Mouse (Mus musculus) heart, embryonic 10.5 days (tissue): ENCODE data around the gene Cbx2. TPM values are rescaled to one million over a fixed set of nuclear protein-coding genes. Genes with fewer than 3 reads are reported as not detected.

ENCODE experiments used
- DNase-seq: peaks from one replicate; pipeline ENCODE4 v3.0.0-alpha.2; 2017; ENCODE audit warnings: low spot score
- H3K27ac ChIP-seq: fragments of 300-500 bp; sonication (generic); 2 replicates; pipeline ENCODE4 v1.5.1; 2016; ENCODE audit warnings: mild to moderate bottlenecking
- H3K27me3 ChIP-seq: fragments of 300-500 bp; sonication (generic); 2 replicates; pipeline ENCODE4 v1.6.1; 2016; ENCODE audit warnings: mild to moderate bottlenecking; ENCODE audit not compliant: poor library complexity, insufficient read depth, severe bottlenecking
- H3K36me3 ChIP-seq: fragments of 300-500 bp; sonication (generic); 2 replicates; pipeline ENCODE4 v1.6.1; 2016; ENCODE audit warnings: mild to moderate bottlenecking, moderate library complexity
- H3K4me1 ChIP-seq: fragments of 300-500 bp; sonication (generic); 2 replicates; pipeline ENCODE4 v1.6.1; 2016; ENCODE audit warnings: mild to moderate bottlenecking
- H3K4me3 ChIP-seq: fragments of 300-500 bp; sonication (generic); 2 replicates; pipeline ENCODE4 v1.5.1; 2016; ENCODE audit warnings: mild to moderate bottlenecking, moderate library complexity
- H3K9me3 ChIP-seq: fragments of 300-500 bp; sonication (generic); 2 replicates; pipeline ENCODE4 v1.6.1; 2016; ENCODE audit warnings: mild to moderate bottlenecking, moderate library complexity
- WGBS: fragments of 180-500 bp; shearing (Covaris S2); methylation state at CpG from one replicate; pipeline ENCODE4 v1.1.7; 2016; 5-methylcytosine and 5-hydroxymethylcytosine counted together
- polyA plus RNA-seq: library from polyadenylated mRNA; unstranded; fragments of >200 nt; fragmentation: Nextera tagmentation; extraction: Ambion mirVana; gene quantifications from 2 replicates; pipeline ENCODE4 v1.2.1, GENCODE M21; 2016

Gene Cbx2
- polyA plus RNA-seq, 1 experiment from 2014 or later = 56.0 TPM

- H3K9me3 ChIP-seq = no peaks in the 10 kb centered on the region
- peaks cover 99% of the 10 kb centered on the region for H3K27me3 ChIP-seq
- no peak for DNase-seq
- H3K4me3 ChIP-seq = peak overlapping the region; percentile 52
- peaks cover 57% of the 10 kb centered on the region for H3K4me1 ChIP-seq
- no peaks in the 10 kb centered on the region for H3K36me3 ChIP-seq
- H3K27ac ChIP-seq = no peak overlapping the region
- WGBS = under 1% methylated on average over 13 of the region's 13 CpGs
Measured at GRCm38 (mm10) chr11:119048133-119048510, 25.4 kb downstream of the Cbx2 start.

DNA sequence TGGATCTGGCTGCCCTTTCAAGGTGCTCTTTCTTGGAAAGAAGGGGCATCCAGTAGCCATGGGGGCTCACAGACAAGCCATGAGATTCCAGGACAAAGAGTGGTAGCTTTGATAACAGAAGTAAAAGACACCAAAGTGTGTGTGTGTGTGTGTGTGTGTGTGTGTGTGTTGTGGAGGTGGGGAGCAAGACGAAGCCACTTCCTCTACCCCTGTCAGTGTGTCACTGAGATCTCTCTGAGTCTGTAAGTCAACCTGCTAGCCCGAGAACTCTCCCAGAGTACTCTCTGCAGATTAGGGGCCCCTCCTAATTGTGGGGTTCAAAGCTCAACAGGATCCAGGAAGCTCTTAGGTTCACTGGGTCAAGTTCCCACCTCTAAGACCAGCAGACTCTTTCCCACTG is 27.6 kb downstream of the Cbx2 start:
- peaks cover 66% of the 10 kb centered on the region for H3K4me1 ChIP-seq
- H3K36me3 ChIP-seq = no peaks in the 10 kb centered on the region
- no peak overlapping the region for H3K27ac ChIP-seq
- DNase-seq = no peak
- no peak overlapping the region for H3K4me3 ChIP-seq
- H3K9me3 ChIP-seq = no peaks in the 10 kb centered on the region
- H3K27me3 ChIP-seq = peaks cover 99% of the 10 kb centered on the region
- WGBS = 0% methylated on average over 2 of the region's 2 CpGs

DNA sequence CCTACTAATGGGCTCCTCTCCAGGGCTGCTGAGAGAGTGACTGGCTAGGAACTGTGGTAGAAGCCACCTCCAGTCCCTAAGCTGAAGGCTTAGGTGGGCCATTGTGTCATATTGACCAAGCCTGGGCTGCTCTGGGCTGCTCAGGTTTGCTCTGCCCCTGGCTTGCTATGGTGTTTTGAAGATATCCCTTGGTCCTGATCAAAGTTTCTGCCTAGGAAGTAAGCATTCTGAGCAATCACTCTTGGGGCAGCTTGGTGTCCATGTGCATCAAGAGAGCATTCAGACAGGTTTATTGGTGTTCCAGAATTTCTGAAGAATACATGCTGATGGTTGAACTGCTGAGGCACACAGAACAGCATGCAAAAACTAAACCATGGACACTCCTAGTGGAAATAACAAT is 28.7 kb downstream of the Cbx2 start:
- H3K36me3 ChIP-seq = no peaks in the 10 kb centered on the region
- H3K27ac ChIP-seq = no peak overlapping the region; the same call in 1 of the 2 replicates
- no peaks in the 10 kb centered on the region for H3K9me3 ChIP-seq
- peak; percentile 72 for DNase-seq
- H3K27me3 ChIP-seq = peaks cover 95% of the 10 kb centered on the region
- H3K4me3 ChIP-seq = no peak overlapping the region
- H3K4me1 ChIP-seq = peaks cover 68% of the 10 kb centered on the region

DNA sequence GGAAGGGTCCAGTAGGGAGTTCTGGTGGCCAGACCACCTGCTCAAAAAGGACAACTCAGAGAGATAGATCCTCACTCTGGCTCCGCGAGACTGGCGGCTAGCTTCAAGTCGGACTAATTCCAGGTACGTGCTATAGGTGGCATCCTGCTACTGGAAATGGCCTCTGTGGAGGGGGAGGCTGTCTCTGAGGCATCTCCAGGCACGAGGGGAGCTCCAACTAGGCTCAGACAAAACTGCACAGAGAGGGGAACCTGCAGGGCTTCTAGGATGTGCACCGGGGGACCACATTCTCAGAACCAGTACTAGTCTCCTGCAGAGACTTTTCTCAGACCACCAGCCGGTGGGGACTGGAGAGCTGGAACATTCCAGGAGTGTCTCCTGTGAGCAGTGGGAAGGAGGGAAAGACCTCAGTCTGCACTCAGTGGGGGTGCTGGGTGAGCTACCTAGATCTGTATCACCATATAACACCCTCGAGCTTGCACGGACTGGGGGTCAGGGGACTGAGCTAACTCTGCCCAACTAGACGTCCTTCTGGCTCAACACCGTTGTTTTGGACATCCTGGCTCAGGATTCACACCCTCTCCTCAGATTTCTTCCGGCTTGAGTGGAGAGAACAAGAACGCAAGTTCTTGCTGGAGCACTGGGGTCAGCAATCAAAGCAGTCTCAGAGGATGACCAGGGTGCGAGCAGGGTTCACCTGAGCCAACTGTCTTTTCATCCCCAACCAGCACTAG is 29.3 kb downstream of the Cbx2 start:
- peaks cover 68% of the 10 kb centered on the region for H3K4me1 ChIP-seq
- H3K36me3 ChIP-seq = no peaks in the 10 kb centered on the region
- DNase-seq = peak; percentile 87
- H3K27me3 ChIP-seq = peaks cover 91% of the 10 kb centered on the region
- peak overlapping the region; percentile 74 for H3K4me3 ChIP-seq
- H3K27ac ChIP-seq = peak overlapping the region; percentile 94
- 5% methylated on average over 15 of the region's 15 CpGs for WGBS
- H3K9me3 ChIP-seq = no peaks in the 10 kb centered on the region

GRCm38 (mm10) chr11:119052661-119053256 is 30.0 kb downstream of the Cbx2 start:
- H3K27ac ChIP-seq = peak overlapping the region; percentile 94
- peaks cover 68% of the 10 kb centered on the region for H3K4me1 ChIP-seq
- peak overlapping the region; percentile 74 for H3K4me3 ChIP-seq
- no peaks in the 10 kb centered on the region for H3K9me3 ChIP-seq
- 2% methylated on average over 13 of the region's 13 CpGs for WGBS
- peak; percentile 94 for DNase-seq
- no peaks in the 10 kb centered on the region for H3K36me3 ChIP-seq
- H3K27me3 ChIP-seq = peaks cover 91% of the 10 kb centered on the region

DNA sequence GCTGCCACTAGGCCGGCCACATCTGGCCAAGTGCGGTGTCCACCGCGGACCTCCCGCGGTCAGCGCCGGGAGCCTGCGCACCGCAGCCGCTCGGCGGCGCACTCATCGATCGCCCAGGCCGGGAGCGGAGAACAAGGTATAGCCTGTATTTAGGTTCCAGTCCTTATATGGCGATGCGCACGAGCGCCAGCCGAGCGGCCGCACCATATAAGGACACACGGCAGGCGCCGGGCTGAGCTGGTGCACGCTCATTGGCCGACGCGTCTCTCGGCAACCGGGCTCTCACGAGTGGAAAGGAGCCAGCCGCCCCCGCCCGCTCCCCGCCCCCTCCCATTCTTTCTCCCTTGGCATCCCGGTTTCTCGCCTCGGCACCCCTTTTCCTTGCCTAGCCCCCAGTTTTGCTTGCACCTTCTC is 30.5 kb downstream of the Cbx2 start:
- Histone ChIP-seq H3K27ac (peak overlapping the region; percentile 94), H3K27me3 (peaks cover 91% of the 10 kb centered on the region), H3K4me3 (peak overlapping the region; percentile 74), H3K9me3 (no peaks in the 10 kb centered on the region), H3K4me1 (peaks cover 68% of the 10 kb centered on the region), H3K36me3 (no peaks in the 10 kb centered on the region)
- DNase-seq = peak; percentile 97
- WGBS = 1% methylated on average over 42 of the region's 42 CpGs

GRCm38 (mm10) chr11:119053738-119054350 is 31.1 kb downstream of the Cbx2 start:
- H3K36me3 ChIP-seq = no peaks in the 10 kb centered on the region
- peak overlapping the region; percentile 94 for H3K27ac ChIP-seq
- peak overlapping the region; percentile 74 for H3K4me3 ChIP-seq
- H3K4me1 ChIP-seq = peaks cover 70% of the 10 kb centered on the region
- peaks cover 91% of the 10 kb centered on the region for H3K27me3 ChIP-seq
- WGBS = 2% methylated on average over 32 of the region's 35 CpGs
- DNase-seq = no peak
- H3K9me3 ChIP-seq = no peaks in the 10 kb centered on the region

DNA sequence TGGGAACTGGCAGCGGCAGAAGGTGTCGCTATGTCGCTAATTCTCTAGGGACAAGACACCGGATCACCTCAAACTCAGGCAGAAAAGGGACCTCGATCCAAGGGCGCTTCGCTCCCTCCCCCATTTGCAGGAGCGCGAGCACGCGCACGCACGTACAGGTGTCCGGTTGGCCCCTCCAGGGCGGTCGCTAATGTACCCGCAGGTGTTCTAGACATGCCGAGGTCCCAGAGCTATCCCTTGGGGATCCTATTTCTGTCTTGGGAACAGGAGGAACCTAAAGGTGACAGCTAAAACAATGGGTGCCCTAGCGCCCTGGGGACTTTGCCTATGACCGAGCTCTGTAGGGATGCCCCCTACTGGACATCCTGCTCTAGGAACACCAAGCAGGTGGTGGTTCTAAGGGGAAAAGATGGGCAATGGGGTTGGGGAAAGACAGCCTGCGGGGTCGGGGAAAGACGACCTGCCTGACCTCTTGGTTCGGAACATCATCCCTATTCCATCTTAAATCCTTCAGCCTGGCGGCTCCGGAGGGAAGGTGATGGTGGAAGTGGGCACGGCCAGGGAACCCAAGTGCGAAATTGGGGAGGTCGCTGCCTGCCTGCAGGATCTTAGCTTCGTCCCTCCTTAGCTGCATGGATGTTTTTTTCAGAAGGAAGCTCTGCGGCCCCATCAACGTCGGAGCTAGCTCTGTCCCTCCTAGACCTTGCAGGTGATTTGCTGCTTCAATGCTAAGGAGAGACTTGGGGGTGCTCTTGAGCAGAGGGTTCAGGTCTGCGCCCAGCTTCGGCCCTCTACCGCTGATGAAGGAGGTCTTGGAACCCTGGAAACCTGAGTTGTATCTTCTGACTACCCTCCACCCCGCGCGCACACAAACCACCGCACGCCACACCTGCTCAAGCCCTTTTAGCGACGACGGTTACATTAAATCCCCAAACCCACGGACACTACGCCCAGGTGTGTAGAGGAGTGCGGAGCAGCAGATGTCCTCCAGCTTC is 31.9 kb downstream of the Cbx2 start:
- Histone ChIP-seq H3K36me3 (no peaks in the 10 kb centered on the region), H3K9me3 (no peaks in the 10 kb centered on the region), H3K27me3 (peaks cover 91% of the 10 kb centered on the region), H3K4me3 (peak overlapping the region; percentile 74), H3K4me1 (peaks cover 76% of the 10 kb centered on the region), H3K27ac (peak overlapping the region; percentile 94)
- 3% methylated on average over 47 of the region's 47 CpGs for WGBS
- no peak for DNase-seq

GRCm38 (mm10) chr11:119055571-119056131 is 32.9 kb downstream of the Cbx2 start:
- DNase-seq = no peak
- Histone ChIP-seq H3K36me3 (no peaks in the 10 kb centered on the region), H3K4me1 (peaks cover 76% of the 10 kb centered on the region), H3K4me3 (peak overlapping the region; percentile 74), H3K27me3 (peaks cover 91% of the 10 kb centered on the region), H3K27ac (peak overlapping the region; percentile 94), H3K9me3 (no peaks in the 10 kb centered on the region)
- WGBS = 2% methylated on average over 32 of the region's 32 CpGs

- H3K9me3 ChIP-seq = no peaks in the 10 kb centered on the region
- peaks cover 91% of the 10 kb centered on the region for H3K27me3 ChIP-seq
- peak; percentile 76 for DNase-seq
- H3K4me1 ChIP-seq = peaks cover 76% of the 10 kb centered on the region
- H3K27ac ChIP-seq = peak overlapping the region; percentile 99
- no peaks in the 10 kb centered on the region for H3K36me3 ChIP-seq
- WGBS = under 1% methylated on average over 65 of the region's 65 CpGs
- H3K4me3 ChIP-seq = peak overlapping the region; percentile 74
Measured at GRCm38 (mm10) chr11:119056301-119057211, 33.8 kb downstream of the Cbx2 start.

- Histone ChIP-seq H3K27me3 (peaks cover 91% of the 10 kb centered on the region), H3K4me3 (peak overlapping the region; percentile 74), H3K4me1 (peaks cover 69% of the 10 kb centered on the region), H3K9me3 (no peaks in the 10 kb centered on the region), H3K36me3 (no peaks in the 10 kb centered on the region), H3K27ac (peak overlapping the region; percentile 99)
- DNase-seq = peak; percentile 73
- WGBS = under 1% methylated on average over 9 of the region's 9 CpGs
Measured at GRCm38 (mm10) chr11:119057291-119057690, 34.5 kb downstream of the Cbx2 start.
